Mouse (Mus musculus) brain, embryonic 14.5 days (tissue): ENCODE measurements at regions not wholly inside any gene's neighbourhood (a gene's known extent, or its start where the extent isn't known, plus 50 kb on each side); places are given as distances from the start of the nearest gene placed in this dataset.

Experiments
- DNase-seq: peaks from one replicate; pipeline ENCODE4 v3.0.0-alpha.2; 2011; ENCODE audit warnings: low read depth
- CTCF ChIP-seq: fragments of 200-500 bp; IDR thresholded peaks from 2 replicates; pipeline ENCODE4 v1.5.1; 2012; ENCODE audit warnings: inconsistent platforms, mild to moderate bottlenecking, moderate library complexity, borderline replicate concordance; ENCODE audit not compliant: insufficient read depth, insufficient read length; ENCODE audit errors: extremely low read depth
- POLR2A ChIP-seq: fragments of 200-500 bp; IDR thresholded peaks from 2 replicates; pipeline ENCODE4 v1.6.1; 2012; ENCODE audit warnings: mild to moderate bottlenecking, inconsistent platforms, borderline replicate concordance; ENCODE audit not compliant: poor library complexity, insufficient read depth, insufficient read length, severe bottlenecking; ENCODE audit errors: extremely low read depth

DNA sequence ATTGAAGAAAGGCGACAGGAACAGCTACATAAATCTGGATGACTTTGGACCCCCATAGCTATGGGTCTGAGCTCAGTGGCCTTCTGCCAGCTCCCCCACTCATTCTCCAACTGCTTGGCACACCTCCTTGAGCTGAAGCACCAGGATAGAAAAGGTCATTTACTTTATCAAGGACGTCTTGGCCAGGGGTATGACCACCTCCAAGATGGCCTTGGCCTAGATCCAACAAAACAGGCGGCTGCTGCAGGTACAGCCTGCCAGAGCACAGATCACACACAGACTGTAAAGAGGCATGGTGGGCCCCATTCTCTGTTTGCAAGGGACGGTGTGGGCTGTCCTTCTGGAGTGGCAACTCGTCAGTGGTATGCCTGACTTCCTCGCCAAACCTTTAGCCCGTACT lies 264.2 kb downstream of the Abcc12 start:
- no peak for TF ChIP-seq POLR2A
- no peak for TF ChIP-seq CTCF
- no peak for DNase-seq

DNA sequence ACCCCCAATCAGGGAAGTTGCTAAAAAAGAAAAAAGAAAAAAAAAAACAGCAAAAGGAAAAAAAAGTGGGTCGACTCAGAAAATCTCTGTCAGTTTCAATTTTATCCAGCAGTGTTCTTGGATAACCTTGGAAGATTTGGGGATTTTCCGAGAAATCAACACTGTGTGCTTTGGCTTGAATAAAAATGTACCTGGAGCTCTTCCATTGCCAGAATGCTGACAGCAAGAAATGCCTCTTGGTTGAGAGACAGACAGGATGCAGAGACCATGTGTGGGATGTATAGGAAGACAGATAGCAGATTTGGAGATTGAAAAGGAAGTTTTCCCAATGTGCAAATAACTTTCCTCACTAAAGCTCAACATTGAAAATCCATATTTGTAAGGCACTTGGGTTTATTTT lies 271.0 kb downstream of the Abcc12 start:
- TF ChIP-seq POLR2A: no peak
- TF ChIP-seq CTCF: no peak

DNA sequence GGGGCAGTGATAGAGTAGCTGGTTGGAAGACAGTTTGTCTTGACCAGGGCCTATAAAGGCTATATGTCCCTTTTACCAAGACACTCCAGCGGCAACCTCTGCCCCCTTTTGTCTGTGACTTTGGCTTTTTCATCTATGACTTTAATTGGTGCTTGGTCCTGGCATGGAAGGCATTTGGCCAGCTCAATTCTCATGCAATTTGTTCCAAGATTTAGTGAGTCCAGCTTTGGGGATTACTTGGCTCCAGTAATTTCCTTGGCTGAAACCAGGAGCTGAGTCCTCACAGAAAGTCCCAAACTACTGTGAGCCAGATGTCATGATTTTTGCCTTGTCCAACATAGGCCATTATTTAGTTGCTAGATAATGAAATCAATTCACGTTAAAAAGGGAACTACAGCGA lies 273.1 kb downstream of the Abcc12 start:
- no peak for DNase-seq
- TF ChIP-seq POLR2A (no peak), CTCF (no peak)

More for the DNA sequence above, 271.0 kb downstream of the Abcc12 start:
- DNase-seq: no peak

DNA sequence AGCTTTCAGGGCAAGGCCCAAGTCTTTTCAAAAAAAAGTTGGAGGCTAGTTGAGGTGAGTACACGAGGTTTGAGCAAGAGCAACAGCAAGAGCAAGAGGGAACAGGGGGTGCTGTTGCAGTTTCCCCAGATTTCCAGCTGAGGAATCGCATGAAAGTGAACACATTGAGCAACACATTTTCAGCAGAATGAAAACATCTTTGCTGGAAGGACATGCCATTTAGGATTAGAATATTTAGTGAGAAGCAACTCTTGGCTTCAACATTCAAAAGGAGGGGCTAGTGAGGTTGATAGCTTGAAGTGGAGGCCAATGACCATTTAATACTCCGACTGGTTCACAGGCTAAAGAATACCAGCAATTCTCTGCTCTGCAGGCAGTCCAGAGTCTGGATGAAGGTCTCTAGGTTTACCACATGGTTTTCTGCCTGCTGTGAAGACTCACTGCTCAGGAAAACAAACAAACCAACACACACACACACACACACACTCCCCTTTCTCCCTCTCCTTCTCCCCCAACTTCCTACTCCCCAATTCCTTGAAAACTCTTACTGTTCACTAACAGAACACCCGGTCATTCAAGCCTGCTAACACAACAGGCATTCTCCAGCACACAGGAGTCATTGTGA lies 278.5 kb downstream of the Abcc12 start:
- no peak for DNase-seq

DNA sequence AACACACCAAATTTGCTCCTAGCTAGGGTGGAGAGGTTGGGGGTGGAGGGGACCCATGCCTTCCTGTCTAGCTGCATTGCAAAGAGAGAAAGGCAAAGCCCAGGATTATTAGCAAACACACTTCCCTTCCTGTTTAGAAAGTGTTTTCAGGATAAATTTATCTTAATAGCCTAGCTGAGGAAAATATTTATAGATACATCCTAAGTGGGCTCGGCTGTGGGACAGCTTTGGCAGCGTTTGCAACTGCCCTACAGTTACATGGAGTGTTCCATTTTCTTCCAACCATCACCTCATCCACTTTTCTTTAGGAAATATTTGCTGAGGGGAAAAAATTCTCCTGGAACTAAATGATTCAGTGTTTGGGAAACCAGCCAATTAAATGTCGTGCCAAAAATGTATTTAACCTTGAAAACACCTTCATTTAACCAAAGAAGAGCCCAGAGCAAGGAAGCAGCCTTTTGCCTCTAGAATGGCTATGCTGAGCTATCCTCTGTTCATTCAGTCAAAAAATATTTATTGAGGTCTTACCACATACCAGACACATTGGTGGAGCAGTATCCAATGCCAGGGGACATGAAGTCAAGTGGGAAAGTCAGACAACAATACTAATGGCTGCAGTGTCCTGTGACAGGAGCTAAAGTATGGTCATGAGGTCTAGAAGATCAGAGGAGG lies 291.6 kb downstream of the Abcc12 start:
- TF ChIP-seq CTCF (no peak), POLR2A (no peak)
- DNase-seq: no peak

More for the DNA sequence above, 278.5 kb downstream of the Abcc12 start:
- no peak for TF ChIP-seq POLR2A
- TF ChIP-seq CTCF: no peak

DNA sequence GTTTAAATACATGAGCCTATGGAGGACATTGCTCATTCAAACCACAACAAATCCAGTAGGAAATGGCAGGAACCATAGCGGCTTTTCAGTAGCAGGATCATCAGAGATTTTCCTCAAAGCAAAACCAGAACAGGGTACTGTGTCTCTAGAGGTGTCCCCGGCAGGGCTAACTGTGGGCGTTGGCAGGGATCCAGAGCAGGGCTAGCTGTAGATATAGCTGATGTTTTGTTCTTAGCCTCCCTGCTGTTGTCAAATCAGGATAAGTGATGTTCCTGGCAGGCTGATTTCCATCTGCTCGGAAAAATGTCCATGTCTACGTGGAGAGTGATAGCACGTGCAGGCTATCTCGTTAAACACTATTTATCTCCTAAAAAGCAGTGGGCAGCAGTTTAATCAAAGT lies 297.6 kb downstream of the Abcc12 start:
- DNase-seq: peak; percentile 65
- TF ChIP-seq CTCF (no peak), POLR2A (no peak)

DNA sequence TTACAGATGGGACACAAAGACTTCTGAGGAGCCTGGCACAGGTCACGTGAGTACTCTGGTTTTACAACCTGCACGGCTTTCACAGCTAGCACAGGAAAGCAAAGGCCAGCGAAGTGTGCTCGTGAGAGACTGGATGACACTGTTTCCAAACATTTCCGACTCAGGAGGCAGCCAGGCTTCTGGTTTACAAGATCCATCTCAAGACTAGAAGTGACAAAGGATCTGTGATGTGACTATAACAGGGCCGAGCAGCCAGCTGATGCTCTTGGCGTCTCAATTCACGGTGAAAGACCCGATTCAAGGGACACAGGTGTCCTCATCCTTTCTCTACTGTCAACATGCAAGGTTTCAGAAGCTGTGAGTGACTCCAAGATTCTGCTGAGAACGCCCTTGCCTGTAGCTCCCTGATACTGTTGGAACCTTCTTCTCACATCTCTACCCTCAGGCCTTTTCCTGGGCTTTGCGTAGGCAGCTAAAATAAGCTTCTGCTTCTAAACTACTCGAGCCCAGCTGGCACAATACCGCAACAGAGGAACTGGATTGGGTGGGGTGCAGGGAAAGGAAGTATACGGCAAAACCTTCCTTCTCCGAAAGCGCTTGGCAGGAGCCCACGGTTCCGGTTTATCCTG lies 300.3 kb downstream of the Abcc12 start:
- peak; percentile 10 for DNase-seq
- TF ChIP-seq POLR2A (no peak), CTCF (no peak)

DNA sequence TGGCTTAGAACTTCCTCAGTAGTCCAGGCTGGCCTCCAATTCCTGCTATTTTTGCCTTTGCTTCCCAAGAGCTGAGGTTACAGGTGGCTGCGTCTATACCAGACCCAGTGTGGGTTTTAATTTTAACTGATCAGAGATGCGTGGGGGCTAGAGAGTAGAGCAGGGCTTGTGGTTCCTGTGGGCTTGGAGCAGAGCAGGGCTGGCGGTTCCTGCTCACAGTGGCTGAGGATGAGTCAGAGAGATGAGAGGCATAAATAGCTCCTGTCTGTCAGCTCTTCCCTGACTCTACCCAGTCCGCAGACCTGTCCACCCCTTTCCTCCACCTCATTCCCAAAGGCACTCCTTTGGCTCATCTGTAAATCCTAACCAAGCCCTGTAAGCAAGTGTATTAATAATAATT lies 304.8 kb downstream of the Abcc12 start:
- no peak for DNase-seq
- TF ChIP-seq CTCF (no peak), POLR2A (no peak)

DNA sequence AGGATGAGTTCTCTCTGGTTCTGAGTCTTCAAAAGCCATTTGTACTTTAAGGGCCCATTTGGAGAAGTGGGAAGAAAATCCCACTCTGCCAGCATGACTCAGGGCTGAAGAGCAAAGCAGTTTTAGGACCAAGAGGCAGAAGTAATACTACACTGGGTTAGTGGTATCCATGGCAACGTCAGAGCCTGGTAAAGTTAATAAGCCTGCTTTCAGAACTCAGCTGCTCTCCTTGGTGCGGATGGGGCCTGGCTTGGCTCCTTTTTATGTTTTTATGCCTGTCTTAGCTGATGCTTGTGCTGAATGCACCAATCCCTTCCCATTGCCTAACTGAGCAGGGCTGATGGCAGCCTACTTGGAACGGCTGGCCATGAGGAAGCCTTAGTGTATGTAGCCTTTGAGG lies 306.7 kb downstream of the Abcc12 start:
- DNase-seq: peak; percentile 85
- TF ChIP-seq CTCF (no peak), POLR2A (no peak)

DNA sequence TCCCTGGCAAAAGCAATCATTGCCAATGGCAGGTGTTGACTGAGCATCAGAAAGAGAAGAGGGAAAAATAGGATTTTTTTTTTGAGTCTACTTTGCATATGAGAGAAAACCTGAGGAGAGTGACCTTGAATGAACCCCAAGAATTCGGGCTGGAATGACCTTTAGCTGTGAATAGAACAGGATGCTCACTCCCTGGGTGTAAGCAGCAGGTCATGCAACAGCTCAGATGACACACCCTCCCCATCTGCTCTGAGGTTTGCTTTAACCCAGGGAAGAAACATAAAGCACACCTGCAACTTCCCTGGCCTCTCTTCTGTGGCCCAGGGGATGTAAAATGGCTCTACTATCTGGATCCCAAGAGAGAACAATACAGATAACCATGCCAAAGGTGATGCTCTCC lies 307.9 kb downstream of the Abcc12 start:
- TF ChIP-seq POLR2A (no peak), CTCF (no peak)
- DNase-seq: no peak

DNA sequence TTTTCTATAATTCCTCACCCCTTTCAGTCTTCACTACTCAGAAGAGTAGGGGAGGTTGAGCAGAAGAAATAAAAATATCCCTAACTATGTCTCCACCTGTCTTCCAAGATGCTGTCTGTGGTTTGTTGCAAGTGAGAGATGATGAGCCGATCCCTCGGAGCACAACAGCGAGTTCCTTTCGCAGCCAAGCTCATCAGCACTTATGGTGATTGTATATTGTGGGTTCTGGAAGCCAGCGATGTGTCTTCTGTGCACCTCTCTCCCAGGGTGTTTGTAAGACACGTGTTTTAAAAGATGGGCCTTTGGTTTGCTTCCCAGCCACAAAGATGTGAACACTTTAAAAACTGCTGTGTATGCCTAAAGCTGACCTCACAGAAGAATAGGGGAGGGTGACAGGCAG lies 309.0 kb downstream of the Abcc12 start:
- DNase-seq: peak; percentile 23
- TF ChIP-seq CTCF: no peak
- no peak for TF ChIP-seq POLR2A

DNA sequence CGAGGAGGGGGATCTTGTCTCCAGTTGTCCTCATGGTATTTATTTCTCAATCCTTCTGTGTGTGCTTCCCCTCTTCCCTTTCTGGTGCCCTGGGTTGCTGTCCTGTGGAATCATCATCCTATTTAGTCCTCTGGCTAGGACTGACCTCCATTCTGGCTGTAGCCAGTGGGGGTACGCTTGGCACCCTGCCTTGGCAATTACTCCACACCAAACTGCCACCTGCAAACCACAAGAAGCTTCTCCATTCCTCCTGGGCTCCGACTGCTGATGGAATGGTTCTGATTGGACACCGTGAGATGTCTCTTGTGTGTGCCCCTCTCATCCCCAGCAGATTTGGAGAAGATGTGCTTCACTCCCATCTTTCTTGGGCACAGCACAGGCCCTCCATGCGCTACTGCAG lies 322.5 kb downstream of the Abcc12 start:
- no peak for DNase-seq
- TF ChIP-seq CTCF (no peak), POLR2A (no peak)

DNA sequence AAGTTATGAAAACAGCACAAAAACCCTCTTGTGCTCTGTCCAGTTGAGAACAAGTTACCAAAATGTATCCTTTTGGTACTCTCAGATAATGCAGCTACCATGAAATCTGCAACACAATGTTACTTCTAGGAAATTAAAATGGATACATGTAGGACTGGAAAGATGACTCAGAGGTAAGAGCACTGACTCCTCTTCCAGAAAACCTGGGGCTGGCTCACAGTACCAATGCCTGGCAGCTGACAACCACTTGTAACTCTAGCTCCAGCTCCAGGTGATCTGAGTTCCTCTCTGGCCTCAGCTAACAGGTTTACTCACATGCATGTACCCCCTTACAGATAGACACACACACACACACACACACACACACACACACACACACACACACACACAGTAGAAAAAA lies 325.1 kb downstream of the Abcc12 start:
- DNase-seq: no peak
- TF ChIP-seq CTCF (no peak), POLR2A (no peak)
